Mouse (Mus musculus): ENCODE measurements around the gene Rwdd2b.

DNA sequence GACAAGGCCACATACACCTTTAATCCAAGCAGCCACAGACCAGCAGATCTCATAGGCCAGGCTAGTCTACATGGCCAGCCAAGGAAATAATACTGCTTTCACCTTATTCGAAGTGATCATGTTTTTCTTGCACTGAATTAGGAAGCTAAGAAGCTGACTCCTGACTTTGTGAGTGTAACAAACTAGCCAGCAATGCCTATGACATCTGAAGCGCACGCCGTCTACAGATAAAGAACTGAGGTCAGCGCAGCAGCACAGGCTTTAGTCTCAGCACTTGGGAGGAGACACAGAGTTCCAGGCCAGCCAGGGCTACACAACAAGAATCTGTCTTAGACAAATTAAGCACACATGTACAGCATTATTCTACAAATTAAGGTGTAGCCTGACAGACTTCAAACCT, 46.4 kb upstream of the Rwdd2b start:
- TF ChIP-seq CTCF (IDR thresholded peaks at IDR 0.05) (no peak), EP300 (IDR thresholded peaks at IDR 0.05) (no peak)
